Mouse (Mus musculus) testis, adult 2 months (tissue): ENCODE results near the gene Zfp382. TPM values are rescaled to one million over a fixed set of nuclear protein-coding genes. Genes with fewer than 3 reads are reported as not detected.

Source experiments
- H3K27ac ChIP-seq: fragments of 200-500 bp; 2 replicates; pipeline ENCODE4 v1.5.1; 2012; ENCODE audit warnings: low read depth, low read length; ENCODE audit not compliant: control insufficient read depth, insufficient read depth
- H3K27me3 ChIP-seq: fragments of 200-500 bp; 2 replicates; pipeline ENCODE4 v1.6.1; 2012; ENCODE audit warnings: mild to moderate bottlenecking, low read length, moderate library complexity; ENCODE audit not compliant: control insufficient read depth, insufficient read depth
- H3K36me3 ChIP-seq: fragments of 200-500 bp; 2 replicates; pipeline ENCODE4 v1.6.1; 2012; ENCODE audit warnings: mild to moderate bottlenecking, low read length; ENCODE audit not compliant: control insufficient read depth, insufficient read depth
- H3K4me1 ChIP-seq: fragments of 200-500 bp; 2 replicates; pipeline ENCODE4 v1.6.1; 2012; ENCODE audit warnings: low read length; ENCODE audit not compliant: control insufficient read depth, insufficient read depth
- H3K4me3 ChIP-seq: fragments of 200-500 bp; 2 replicates; pipeline ENCODE4 v1.5.1; 2012; ENCODE audit warnings: low read depth, mild to moderate bottlenecking, low read length, moderate library complexity, mixed read lengths; ENCODE audit not compliant: control insufficient read depth
- CTCF ChIP-seq: fragments of 200-500 bp; IDR thresholded peaks from 2 replicates; pipeline ENCODE4 v1.5.1; 2012; ENCODE audit warnings: low read depth, mild to moderate bottlenecking, inconsistent platforms, low read length, moderate library complexity; ENCODE audit not compliant: control insufficient read depth, insufficient read depth, insufficient replicate concordance
- POLR2A ChIP-seq: fragments of 200-500 bp; IDR thresholded peaks from 2 replicates; pipeline ENCODE4 v1.6.1; 2012; ENCODE audit warnings: low read depth, mild to moderate bottlenecking, inconsistent platforms, low read length, moderate library complexity; ENCODE audit not compliant: control insufficient read depth
- polyA plus RNA-seq: library from polyadenylated mRNA; depleted of rRNA; stranded (reverse); fragments of >200 nt; gene quantifications from 2 replicates; pipeline ENCODE4 v1.2.3, GENCODE M21; 2012; rRNA removed

Zfp382 gene
- 3.7 and 4.9 TPM in 2 replicates for polyA plus RNA-seq

GRCm38 (mm10) chr7:30121308-30122187, at the start of gene Zfp382:
Gene Zfp382 (plus strand): TSS chr7:30121942.
- peak within 1 kb of the TSS; percentile 90 for H3K27ac ChIP-seq
- H3K4me3 ChIP-seq = peak within 1 kb of the TSS; percentile 94
- TF ChIP-seq POLR2A (peak; percentile 93; the same call in 1 of the 2 replicates), CTCF (no peak)
- H3K36me3 ChIP-seq = no peaks in the 10 kb centered on the region; the same call in 1 of the 2 replicates
- peaks cover 9% of the 10 kb centered on the region for H3K4me1 ChIP-seq
- H3K27me3 ChIP-seq = no peaks in the 10 kb centered on the region

GRCm38 (mm10) chr7:30072146-30073028, 49.4 kb upstream of the Zfp382 start, which contains the start of gene Zfp82:
Gene Zfp82 (minus strand): TSS chr7:30072900.
- Histone ChIP-seq H3K27ac (peak within 1 kb of the TSS; percentile 7; the same call in 1 of the 2 replicates), H3K36me3 (no peaks in the 10 kb centered on the region), H3K4me3 (peak within 1 kb of the TSS; percentile 88), H3K4me1 (peaks cover 9% of the 10 kb centered on the region), H3K27me3 (no peaks in the 10 kb centered on the region)
- TF ChIP-seq CTCF (no peak), POLR2A (peak; percentile 44; the same call in 1 of the 2 replicates)

GRCm38 (mm10) chr7:30086524-30086923, 35.2 kb upstream of the Zfp382 start:
- Histone ChIP-seq H3K27ac (no peak overlapping the region), H3K4me1 (peaks cover 10% of the 10 kb centered on the region), H3K27me3 (no peaks in the 10 kb centered on the region), H3K4me3 (no peak overlapping the region), H3K36me3 (no peaks in the 10 kb centered on the region)
- no peak for TF ChIP-seq POLR2A
- no peak for TF ChIP-seq CTCF

DNA sequence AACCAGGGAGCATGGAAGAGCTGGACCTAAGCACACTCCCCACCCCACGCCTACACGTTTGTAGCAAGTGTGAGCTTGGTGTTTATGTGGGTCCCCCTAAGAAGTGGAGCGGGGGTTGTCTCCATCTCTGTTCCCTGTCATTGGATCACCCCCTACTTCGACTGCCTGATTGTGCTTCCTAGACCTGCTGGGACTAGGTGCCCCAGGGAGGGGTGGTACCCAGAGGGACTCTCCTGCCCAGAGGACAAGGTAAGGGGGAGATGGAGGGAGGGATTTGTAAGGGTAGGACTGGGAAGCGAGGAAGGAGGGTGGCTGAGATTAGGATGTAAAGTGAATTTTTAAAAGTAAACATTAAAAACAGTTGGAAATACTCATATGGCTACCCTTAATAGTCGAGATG, 32.3 kb upstream of the Zfp382 start:
- no peak overlapping the region for H3K4me3 ChIP-seq
- no peak for TF ChIP-seq POLR2A
- TF ChIP-seq CTCF = no peak
- H3K27me3 ChIP-seq = no peaks in the 10 kb centered on the region
- H3K36me3 ChIP-seq = no peaks in the 10 kb centered on the region
- H3K27ac ChIP-seq = no peak overlapping the region
- H3K4me1 ChIP-seq = peaks cover 14% of the 10 kb centered on the region

GRCm38 (mm10) chr7:30090092-30090969, 31.4 kb upstream of the Zfp382 start, which contains the start of the genes Gm26920 and Zfp566:
Gene Gm26920 (minus strand): TSS chr7:30090410.
Gene Zfp566 (minus strand): TSS chr7:30090527.
- Histone ChIP-seq H3K4me1 (peaks cover 14% of the 10 kb centered on the region), H3K27ac (peak within 1 kb of the TSS; percentile 90), H3K36me3 (no peaks in the 10 kb centered on the region), H3K4me3 (peak within 1 kb of the TSS; percentile 98), H3K27me3 (no peaks in the 10 kb centered on the region)
- peak; percentile 77 for TF ChIP-seq POLR2A
- no peak for TF ChIP-seq CTCF

DNA sequence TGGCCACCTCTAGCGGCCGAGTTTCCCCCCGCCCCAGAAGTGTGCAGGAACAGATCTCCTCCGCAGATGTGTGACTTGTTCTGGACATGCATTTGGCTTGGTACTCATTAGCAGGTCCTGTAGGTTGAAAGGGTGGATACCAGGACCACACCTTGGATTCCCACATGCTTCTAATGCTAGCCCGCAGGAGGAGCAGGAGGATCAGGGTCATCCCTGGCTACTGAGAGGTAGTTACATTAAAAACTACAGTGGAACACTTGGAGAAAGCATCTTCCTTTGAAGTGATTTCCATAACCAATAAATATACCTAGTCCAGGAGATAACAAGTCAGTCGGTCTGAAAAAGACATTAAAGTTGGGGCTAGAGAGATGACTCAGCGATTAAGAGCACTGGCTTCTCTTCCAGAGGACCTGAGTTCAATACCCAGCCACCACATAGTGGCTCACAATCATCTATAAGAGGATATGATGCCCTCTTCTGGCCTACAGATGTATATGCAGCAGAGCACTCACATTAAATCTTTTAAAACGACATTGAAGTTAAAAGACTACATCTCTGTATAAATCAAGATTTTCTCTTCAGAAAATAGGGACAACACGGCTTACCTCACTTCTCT, 30.7 kb upstream of the Zfp382 start:
- Histone ChIP-seq H3K27ac (peak overlapping the region; percentile 80; the same call in 1 of the 2 replicates), H3K4me3 (peak overlapping the region; percentile 98), H3K27me3 (no peaks in the 10 kb centered on the region), H3K36me3 (no peaks in the 10 kb centered on the region), H3K4me1 (peaks cover 14% of the 10 kb centered on the region)
- no peak for TF ChIP-seq CTCF
- no peak for TF ChIP-seq POLR2A
